Mouse (Mus musculus): ENCODE measurements around the gene Sfrp4.

GRCm38 (mm10) chr13:19618081-19618480 lies 4.8 kb upstream of the Sfrp4 start:
- TF ChIP-seq CTCF (IDR thresholded peaks at IDR 0.05; ENCODE audit: low read depth, low read length) (no peak), POLR2A (IDR thresholded peaks at IDR 0.05; ENCODE audit: borderline replicate concordance, low read depth, low read length) (no peak)

Measured in bone marrow macrophage, adult 2 months (primary cell).